Mouse (Mus musculus): ENCODE measurements at regions not wholly inside any gene's neighbourhood (a gene's known extent, or its start where the extent isn't known, plus 50 kb on each side); places are given as distances from the start of the nearest gene placed in this dataset.

DNA sequence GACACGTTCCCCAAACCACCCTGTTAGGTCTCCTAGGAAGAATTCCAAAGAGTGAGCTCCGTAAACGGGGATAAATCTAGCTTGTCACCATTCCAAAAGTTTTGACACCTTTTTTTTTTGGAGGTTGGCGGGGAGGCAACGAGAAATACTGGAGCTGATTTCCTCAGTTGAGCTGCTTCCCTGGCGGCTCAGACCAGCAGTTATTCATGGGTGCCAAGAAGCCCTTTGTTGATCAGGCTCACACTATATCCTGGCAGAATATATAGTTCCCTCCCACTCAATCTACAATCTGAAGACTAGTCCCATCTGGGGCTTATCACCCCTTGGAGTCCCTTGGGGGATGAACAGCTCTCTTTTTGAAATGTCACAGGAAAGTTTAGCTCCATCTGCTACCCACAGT is 77.5 kb upstream of the Tiam2 start:
- no peak for DNase-seq

DNA sequence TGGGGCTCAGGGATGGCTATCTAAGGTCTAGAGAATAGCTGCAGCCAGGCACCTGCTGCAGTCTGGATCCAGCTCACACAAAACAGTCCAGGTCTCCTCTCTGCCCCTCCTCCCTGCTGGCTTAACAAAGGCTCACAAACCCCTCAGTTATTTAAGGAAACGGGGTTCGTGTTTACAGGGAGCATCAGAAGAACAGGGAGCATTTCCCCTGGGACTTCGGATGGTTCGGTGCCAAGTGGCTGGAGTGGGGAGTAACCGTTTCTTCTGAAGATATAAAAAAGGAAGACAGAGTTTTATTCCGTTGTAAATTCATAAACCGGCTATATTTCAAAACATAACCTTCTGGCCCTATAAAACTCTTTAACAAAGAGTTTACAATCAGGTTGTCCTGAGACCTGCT is 77.1 kb upstream of the Tiam2 start:
- peak; percentile 40 to 50 for DNase-seq

DNA sequence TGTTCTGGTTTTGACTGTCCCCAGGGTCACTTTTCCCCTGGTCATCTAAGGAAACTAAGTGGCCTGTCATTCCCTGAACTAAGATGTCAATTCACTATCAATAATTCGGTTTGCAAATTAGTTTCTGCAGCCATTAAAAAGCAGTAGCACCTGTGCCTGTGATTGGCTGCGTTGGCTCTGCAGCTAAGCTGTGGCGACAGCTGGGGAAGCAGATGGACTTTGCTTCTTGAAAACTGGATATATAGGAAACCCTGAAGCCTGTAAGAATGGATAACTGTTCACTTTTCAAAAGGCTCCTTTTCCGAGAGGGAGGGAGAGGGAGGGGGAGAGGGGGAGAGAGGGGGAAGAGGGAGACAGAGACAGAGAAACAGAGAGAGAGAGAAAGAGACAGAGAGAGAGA is 75.2 kb upstream of the Tiam2 start:
- no peak for DNase-seq

DNA sequence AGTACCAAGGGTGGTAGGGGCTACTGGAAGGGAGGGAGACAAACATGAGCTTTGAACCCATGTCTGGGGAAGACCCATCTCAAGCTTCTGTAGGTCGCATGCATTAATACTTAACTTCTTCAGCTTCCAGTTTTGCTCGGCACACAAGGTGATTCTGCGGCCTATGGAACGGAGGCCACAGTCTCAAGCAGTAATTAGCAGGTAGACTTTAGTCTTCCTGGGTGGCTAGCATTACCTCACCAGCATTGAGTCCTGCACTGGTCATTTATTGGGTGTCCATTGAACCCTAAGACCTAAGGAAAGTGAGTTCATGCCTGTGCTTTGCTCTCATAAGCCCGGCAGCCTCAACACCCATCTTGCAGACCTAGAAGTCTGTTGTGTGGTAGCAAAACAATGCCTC is 74.4 kb upstream of the Tiam2 start:
- DNase-seq, result no peak

DNA sequence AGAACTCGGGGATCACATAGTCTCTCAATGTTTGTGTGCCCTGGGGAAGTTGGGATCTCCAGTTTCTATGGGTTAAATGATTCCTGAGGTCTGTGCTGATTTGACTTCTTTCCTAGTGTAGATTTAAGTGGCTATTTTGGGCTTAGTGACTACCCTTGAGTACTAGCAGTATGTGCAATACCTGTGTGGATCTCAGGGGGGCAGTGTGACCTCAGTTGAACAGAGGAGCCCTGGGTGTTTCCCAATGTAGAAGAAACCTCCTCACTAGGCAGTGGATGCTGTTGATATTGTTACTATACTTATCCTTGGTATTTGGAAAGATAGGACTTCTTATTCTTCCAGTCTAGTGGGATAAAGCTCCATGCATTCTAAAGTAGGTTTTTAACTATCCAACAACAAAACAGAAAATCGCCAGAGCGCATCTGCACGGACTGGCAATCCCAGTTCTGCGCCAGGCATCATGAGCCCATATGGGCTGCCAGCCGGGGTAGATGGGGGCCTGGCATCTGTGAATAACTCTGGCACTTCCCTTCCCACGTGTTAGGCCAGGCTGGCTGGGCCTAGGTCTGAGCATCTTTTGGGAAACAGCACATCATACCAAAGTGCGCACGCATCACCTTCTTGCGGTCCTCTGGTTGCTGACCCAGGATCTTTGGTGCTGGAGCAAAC is 72.7 kb upstream of the Tiam2 start:
- DNase-seq, result peak; percentile 21 to 53

DNA sequence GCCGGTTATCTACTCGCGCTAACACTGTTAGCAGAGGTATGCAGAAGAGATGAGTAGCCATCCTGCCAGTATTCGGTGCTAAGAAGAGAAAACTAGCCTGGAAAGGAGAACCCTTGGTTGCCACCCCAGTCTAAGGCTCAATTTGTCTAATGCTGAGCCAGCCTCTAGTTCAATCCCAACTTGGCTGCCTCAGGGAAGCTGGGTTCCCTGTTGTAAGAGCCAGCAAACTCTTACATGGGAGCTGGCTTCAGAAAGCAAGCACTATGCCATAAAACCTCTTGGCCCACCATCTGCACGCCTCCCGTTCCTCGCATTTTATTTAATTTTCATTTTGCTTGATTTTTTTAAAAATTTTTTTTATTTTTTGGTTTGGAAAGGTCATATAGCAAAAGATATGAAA is 69.6 kb upstream of the Tiam2 start:
- DNase-seq, result no peak

DNA sequence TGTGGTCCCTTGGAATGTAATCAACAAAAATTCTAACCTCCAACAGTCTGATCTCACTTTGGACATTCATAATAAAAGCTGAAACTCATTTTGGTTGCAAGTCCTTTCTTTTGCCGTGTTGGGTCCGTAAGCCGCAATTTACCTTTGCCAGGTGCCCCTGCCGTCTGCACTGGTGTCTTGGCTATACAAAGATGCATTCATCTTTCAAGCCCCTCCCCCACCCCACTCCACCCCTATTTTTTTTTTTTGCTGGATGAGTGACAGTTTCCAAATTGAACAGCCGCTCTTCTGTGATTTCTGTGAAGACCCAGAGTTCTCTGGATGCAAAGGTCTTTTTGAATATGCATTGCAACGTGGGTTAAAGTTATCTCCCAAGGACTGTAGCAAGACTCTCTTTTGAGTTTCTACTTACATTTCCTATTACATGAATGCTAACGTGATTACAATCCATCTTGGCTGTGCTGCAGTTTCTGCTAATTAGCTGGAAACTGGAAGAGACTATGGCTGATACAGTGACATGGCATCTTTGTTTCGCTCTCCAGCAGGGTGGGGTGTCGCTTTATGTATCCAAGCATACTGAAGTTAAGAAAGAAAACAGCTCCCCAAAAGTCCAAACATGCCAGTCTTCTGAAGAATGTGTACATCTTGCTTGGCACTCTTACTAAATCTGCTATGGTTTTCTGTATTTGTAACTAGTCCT is 67.4 kb upstream of the Tiam2 start:
- DNase-seq, result no peak

DNA sequence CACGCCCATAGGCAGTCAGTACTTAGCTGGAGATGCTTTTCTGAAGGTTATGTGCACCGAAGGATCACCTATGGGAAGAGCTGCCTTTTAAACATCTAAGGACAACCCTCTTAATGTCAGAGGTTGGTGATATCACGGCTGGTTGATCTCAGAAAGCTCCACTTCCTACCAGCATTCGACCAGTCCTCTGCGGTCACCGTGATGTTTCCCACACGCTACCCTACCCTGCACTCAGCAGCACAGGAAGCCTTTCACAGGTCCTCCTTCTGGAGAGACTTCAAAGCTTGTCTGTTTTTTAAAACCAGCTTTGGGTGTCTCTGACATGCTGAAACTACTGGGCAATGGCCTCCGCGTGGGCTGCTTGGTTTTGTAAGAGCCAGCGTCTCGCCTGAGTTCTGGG is 65.6 kb upstream of the Tiam2 start:
- no peak for DNase-seq

DNA sequence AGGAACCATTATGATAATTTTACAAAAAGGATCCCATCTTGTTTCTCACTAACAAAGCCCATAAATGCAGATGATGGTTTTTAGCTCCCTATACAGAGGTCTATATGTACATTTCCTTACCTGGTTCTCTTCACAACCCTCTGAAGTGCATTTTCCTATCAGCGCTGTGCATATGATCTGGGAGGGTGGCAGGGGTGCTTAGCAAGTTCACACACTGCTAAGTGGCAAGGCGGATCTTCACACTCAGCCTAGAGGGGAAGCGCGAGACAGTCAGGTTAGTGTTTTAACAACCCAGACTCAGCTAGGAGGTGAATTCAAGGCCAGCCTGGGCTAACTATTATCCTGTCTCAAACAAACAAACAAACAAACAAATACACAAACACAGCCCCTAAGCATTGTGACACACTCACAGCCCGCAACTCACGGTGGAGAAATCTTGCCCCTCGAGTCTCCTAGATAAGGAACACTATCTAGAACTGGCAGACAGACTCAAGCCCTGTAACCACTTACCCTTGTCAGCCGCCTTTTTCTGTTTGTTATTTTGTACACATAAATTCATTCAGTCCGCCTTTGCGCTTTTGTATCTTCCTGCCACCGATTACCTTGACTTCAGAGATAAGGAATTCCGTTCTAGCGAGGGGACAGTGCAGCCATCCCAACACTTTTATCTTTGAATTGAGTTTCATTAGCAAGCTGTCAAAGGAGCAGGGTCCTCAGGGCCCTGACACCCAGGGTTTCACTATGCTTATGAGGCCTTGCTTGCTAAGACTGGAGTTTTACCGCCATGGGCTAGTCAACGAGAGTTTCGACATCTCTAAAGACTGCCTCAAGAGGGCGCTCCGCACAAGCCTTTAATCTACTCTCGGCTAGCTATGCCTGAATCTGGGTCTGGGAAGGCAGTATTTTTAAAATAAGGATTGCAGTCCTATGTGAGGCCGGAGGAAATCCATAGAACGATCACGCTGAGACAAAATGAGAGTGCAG is 53.0 kb upstream of the Tiam2 start:
- peak; percentile 75 to 90 for DNase-seq

DNA sequence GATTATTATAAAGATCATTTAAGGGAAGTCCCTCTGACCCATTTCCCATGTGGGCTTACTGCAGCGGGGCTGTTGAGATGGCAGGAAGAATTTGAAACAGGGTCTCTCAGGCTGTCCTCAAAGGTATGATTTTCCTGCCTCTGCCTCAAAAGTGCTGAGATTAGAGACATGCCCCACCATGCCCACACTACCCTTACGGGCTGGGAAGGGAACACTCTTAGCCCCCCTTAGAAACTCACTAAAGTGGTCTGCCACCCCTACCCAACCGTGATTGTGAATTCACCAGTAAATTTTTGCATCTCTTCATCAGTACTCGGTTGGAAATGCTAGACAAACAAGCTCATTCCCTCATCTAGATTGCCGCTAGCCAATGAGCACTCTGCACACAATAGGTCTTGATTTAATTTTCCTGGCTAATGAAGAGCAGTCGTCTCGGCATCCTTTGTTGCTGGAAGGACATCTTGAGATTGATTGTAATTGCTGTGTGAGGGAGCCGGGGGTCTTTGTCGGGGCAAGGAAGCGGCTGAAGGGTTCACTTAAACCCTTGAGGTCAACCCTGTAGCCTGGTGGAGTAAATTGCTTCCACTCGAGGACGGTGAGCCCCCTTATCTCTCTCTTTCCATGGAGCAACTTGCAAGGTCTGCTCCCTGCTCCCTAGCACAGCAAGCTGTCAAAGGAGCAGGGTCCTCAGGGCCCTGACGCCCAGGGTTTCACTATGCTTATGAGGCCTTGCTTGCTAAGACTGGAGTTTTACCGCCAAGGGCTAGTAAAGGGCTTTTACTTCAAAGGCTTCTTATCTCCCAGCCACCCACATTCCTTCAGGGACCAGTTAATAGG is 51.7 kb upstream of the Tiam2 start:
- DNase-seq, result no peak
